Mouse (Mus musculus): ENCODE measurements around the gene Nbeal1.

DNA sequence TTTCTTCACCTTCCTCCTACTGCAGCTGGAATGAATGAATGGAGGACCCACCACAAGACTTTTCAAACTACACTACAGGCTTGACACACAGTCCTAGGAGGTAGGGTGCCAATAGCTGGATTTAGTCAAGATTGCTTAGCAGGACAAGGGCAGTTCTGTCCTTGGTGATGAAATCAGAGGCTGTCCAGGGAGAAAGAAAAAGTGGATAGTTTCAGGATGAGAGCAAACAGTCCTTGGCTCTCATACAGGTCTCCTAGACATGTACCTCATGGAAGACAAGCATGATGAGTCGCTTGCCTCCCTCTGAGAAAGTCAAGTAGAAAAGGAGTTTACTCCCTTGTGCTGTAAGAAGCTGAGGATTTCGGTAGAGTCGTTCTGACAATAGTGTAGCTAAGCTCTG lies 16.7 kb upstream of the Nbeal1 start:
- TF ChIP-seq FLI1 (IDR thresholded peaks at IDR 0.05; ENCODE audit: low read length) (no peak), GATA1 (IDR thresholded peaks at IDR 0.05; ENCODE audit: borderline replicate concordance, low read length) (no peak)

Data from megakaryocyte, embryonic 14.5 days (primary cell).